Mouse (Mus musculus) adrenal gland, postnatal 36 days (tissue): ENCODE results near the gene Faap24. TPM values are rescaled to one million over a fixed set of nuclear protein-coding genes. Genes with fewer than 3 reads are reported as not detected.

Experiments
- DNase-seq, 2 experiments: peaks; one replicate each; pipeline ENCODE4 v3.0.0; 2021; ENCODE audit warnings: mixed read lengths in 1 of 2
- total RNA-seq, 2 experiments: library from RNA; stranded (reverse); gene quantifications; 2 replicates each; pipeline ENCODE4 v1.2.3; 2021

Gene Faap24
- total RNA-seq, 2 experiments from 2014 or later = 6.7 to 8.4 TPM

DNA sequence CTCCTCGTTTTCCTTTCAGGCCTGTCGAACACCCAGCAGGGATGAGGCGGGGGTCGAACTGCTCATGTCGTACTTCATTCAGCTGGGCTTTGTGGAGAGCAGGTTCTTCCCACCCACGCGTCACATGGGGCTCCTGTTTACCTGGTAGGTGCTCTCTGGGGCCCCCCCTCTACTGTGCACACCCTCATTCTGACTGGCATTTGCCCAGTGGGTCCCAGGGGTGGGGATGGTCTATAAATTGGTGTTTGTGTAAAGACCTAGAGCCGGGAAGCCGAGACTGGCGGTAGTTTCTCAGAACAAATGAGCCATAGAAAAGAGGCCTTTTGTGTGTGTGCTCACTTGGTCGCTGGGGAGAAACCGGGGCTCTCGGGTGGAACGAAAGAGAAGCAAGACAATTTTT, 25.5 kb downstream of the Faap24 start:
- DNase-seq = no peak

DNA sequence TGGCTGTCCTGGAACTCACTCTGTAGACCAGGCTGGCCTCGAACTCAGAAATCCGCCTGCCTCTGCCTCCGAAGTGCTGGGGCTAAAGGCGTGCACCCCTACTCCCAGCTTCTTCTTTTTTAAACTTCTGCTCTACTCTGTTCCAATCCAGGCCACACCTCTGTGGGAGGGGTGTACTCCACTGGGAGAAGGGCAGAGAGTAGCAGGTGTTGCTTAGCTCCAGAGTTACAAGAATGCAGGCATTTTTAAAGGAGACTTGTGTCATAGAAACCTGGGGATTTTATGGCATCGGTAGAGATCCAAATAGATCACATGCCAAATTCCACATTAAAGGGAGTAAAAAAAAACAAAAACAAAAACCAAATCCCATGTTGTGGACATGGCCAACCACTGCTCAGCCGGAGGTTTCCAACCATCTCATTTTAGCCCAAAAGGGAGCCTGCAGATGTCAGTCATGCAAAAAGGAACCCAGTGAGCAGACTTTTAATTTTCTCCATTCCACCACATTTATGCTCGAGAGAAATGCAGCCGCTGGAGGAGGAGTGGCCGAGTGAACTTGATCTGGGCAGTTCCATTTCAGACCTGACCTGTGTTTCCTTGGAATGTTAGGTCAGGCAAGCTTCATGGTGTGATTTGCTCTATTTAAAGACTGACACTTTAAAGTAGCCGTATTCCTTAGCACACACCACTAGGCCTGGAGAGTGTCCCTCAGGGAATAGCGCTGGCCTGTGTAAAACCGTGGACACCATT, 31.3 kb downstream of the Faap24 start:
- no peak for DNase-seq

DNA sequence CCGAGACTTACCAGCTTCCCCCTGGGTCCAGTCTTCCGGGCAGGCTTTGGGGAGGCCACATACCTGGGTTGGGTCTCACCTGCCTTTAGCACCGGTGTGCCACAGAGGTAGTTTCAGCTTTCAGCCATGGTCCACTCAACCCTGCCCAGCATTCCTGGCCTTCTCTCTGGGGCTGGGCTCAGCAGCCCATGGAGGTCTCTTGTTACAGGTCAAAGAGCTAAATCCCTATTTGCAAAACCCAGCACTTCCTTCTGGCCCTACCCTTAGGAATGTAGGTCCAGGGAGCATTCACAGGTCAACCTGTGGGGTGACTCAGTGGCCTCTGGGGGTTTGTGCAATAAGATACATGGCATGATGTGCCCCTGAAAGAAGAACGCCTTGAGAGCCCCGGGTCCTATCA, 33.8 kb downstream of the Faap24 start:
- no peak for DNase-seq

DNA sequence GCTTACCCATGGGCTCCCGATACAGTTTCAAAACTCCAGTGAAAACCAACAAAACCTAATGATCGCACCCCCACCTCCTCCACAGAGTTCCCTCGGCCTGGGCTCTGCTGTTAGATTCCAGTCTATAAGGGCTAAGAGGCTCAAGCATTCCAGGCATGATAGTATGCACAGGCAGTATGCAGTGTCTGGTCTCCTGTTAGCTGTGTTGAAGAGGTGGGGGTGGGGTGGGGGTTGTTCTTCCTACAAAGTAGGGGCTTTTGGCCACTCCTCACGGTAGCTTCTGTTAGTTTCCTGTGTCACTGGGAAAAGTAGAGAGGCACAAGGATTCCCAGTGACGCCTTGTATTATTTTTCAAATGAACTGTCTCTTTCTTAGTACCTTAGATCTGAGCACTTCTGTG, 34.4 kb downstream of the Faap24 start:
- DNase-seq = no peak

DNA sequence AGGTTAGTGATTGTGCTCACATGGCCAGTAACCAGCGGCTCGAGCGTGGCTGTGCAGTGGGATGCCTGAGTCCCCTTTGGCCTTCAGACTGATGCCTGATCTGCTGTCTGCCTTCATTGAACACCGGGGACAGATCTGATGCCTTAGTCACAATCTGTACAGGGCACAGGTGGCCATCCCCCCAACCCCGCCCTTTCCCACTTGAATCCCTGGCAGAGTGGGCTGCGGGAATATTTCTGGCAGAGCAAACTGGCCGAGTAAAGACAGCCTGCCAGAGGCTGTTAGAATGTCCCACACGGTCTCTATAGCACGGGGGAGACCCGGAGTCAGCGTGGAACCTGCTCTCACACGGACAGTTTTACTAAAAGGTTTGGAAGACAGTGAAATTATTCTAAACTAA, 39.0 kb downstream of the Faap24 start:
- DNase-seq = no peak

DNA sequence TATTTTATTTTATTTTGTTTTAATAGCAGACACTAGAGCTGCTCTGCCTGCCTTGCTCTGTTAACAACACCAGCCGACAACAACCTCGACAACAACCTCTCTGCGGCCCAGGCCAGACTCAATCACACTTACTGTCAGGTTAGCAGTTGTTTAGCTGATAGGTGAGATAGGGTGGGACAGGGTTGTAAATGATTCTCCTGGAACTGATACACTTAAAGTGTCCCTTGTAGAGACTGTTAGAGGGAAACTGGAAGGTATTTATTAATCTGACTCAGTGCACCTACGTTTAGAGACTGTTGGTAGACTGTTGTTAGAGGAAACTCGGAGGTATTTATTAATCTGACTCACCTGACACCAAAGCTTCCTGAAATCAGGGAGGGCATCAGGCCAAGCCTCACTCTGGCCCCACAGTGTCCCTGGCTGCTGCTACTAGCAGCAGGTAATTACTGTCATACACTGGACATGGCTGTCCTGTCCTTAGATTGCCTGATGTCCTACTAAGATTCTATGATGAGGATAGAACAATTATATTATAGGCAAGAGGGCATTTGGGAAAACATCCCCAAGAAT, 41.2 kb downstream of the Faap24 start:
- DNase-seq = no peak

DNA sequence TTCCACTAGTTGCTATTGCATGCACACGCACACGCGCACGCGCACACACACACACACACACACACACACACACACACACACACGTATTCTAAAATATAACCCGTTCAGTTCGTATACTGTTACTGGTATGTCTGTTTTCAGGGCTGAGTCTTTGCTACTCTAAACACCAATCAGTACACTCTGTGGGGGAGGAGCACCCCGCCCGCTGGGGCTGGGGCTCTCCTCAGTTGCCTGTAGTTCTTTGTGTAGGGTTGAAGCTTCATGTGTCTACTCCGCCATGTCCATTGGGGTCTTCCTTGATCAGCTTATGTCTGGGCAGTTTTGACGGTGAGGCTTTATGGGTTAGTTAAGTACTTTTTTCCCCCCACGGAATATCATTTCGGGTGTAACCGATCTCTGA, 43.3 kb downstream of the Faap24 start:
- no peak for DNase-seq

DNA sequence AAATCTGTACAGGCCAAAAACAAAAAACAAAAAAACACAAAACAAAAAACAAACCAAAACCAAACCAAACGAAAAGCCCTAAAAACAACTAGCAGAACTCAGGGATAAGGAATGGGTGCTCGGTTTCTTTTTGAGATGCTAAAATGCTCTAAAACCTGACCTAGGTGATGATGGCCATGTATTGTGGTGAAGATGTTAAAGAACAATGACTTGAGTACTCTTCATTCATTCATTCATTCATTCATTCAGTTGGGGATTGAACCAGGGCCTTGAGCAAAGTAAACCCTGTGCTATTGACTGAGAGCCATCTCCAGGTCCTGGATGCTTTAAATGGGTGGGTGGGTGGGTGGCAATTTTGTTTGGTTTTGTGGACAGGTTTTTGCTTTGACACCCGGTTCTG, 45.5 kb downstream of the Faap24 start:
- DNase-seq = no peak

DNA sequence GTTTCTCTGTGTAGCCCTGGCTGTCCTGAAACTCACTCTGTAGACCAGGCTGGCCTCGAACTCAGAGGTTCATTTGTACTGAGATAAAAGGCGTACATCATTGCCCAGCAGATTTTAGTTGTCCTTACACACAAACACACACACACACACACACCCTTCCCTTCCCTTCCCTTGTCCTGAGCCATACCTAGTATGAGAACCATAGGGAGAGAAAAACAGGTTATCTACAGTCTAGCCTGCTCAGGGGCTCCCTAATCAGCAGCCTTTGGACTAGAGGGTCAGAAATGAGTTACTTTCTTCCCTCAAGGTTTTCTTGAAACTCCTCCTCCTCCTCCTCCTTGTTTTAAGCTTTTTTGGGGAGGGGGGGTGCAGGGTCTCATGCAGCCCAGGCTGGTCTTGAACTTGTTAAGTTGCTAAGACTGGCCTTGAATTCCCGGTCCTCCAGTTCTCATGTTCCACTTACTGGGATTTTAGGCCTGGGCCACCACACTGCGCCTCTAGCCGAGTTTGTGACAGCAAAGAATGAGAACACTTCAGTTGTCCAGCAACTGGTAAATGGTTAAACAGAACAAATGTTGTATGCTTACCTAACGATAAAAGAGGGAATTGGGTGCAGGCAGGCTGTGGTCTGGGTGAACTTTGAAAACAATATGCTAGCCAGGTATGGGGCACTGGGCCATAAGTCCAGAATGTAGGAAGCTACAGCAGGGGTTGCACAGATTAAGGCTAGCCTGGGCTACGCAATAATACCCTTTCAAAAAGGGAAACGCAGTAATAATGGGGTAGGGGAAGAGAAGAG, 46.6 kb downstream of the Faap24 start:
- DNase-seq = no peak

DNA sequence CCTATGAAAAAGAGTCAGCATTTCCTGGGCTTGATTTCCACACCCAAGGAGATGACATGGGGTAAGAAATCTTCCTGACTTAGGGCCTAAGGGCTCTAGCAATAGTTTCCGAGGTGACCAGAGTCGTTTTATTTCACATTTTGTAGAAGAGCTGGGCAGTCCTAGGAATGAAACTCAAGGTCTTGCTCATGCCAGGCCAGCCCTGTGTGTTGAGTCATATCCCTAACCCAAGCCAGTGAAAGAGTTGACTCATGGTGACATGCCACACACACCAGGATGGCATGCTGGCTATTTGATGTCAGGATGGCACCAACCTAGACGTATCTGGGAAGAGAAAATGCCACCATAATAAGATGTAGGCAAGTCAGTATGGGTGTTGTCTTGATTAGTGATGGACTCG, 47.6 kb downstream of the Faap24 start:
- DNase-seq = peak; percentile 49 to 60

DNA sequence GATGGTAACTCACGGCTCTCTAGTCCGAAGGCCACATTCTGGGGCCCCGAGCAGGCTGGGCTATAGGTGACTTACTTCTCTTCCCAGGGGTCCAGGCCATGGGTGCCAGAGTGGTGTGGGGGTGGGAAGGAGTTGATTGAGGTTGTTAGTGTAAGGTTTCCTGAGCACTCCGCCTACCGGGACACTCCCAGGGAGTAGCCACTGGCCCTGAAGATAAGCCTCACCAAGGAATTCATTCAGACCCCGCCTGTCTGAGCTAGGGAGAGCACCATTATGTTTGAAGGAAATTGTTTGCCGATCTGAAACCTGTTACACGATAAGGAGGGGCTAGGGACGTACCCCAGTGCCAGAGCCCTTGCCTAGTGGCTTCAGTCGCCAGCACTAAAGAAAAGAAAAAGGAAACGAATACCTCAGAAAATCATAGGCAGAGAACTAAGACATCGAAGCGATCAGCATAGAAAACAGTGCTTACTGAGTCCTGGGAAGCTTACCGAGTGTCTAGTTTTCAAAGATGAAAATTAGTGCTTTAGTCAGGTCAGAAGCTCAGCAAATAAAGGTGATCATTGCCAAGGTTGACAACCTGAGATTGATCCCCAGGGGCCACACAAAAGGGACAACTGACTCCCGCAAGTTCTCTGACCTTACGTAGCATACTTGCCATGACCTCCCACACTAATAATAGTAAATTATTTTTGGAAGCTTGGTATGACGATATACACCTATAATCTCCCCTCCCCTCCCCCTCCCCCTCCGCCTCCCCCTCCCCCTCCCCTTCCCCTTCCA, 48.5 kb downstream of the Faap24 start:
- no peak for DNase-seq

DNA sequence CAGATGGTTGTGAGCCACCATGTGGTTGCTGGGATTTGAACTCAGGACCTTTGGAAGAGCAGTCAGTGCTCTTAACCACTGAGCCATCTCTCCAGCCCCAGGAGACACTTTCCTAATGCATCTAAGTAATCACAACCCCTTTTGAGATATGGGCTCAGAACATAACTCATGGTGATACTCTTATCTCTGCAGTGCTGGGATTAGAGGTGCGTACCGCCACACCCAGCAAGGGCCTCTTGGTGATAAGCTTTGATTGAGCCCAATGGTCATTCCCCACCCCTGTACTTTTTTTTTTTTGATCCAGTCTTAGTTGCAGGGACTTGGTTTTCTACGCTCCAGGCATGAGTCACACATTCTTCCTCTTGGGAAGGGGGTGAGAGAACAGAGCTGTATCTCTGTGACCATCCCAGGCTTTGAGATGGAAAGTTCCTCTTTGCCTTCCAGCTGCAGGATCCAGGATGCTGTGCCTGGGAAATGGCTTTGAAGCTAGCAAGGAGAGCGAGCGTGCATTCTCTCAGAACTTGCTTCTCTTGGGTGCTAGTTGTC, 51.8 kb downstream of the Faap24 start:
- no peak for DNase-seq

DNA sequence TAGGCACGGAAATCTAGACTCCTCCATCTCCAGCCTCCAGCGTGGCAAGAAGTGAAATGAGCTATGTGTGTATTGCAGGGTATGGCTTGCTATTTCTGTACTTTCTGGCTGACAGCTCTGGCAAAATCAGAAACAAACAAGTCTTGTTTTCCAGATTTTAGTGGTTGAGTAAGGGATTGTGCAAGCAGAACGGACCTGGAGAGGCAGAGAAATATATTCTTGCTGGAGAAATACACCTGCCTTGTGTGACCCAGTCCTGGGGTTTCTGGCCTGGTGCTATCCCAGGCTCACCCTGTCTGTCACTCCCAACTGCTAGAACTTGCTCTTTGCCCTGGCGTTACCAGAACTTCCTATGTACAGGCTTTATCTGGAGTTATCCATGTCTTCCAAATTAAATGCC, 54.1 kb downstream of the Faap24 start:
- no peak for DNase-seq

Other genes starting within 250 kb of the Faap24 start
- gene Slc7a10, start 210.5 kb downstream of the Faap24 start, total RNA-seq = 1 to 10 TPM; 6.2 to 7.7 TPM
- gene Lrp3, start 181.3 kb downstream of the Faap24 start, total RNA-seq = 10 to 100 TPM; 18.4 to 19.3 TPM
- 10 to 100 TPM; 14.9 to 17.5 TPM for gene Gpatch1, start 78.4 kb downstream of the Faap24 start, total RNA-seq
- 1 to 10 TPM; 1.7 to 2.9 TPM for gene Rhpn2, start 62.7 kb downstream of the Faap24 start, total RNA-seq
- gene Cep89, start 199 bp upstream of the Faap24 start, total RNA-seq = 10 to 100 TPM; 17.0 to 17.7 TPM
- gene Slc7a9, start 52.0 kb upstream of the Faap24 start, total RNA-seq = not detected
- gene Tdrd12, start 140.9 kb upstream of the Faap24 start, total RNA-seq = under 1 TPM in 1 of 2 experiments, not detected in 1; 0.16 TPM
- 10 to 100 TPM; 51.4 to 57.6 TPM for gene Nudt19, start 159.5 kb upstream of the Faap24 start, total RNA-seq
- under 1 TPM; 0.20 to 0.53 TPM for gene Rgs9bp, start 188.7 kb upstream of the Faap24 start, total RNA-seq
- gene Ankrd27, start 189.4 kb upstream of the Faap24 start, total RNA-seq = 10 to 100 TPM; 23.6 to 32.6 TPM